Mouse (Mus musculus): ENCODE measurements around the gene Il5.

Gene Il5

DNA sequence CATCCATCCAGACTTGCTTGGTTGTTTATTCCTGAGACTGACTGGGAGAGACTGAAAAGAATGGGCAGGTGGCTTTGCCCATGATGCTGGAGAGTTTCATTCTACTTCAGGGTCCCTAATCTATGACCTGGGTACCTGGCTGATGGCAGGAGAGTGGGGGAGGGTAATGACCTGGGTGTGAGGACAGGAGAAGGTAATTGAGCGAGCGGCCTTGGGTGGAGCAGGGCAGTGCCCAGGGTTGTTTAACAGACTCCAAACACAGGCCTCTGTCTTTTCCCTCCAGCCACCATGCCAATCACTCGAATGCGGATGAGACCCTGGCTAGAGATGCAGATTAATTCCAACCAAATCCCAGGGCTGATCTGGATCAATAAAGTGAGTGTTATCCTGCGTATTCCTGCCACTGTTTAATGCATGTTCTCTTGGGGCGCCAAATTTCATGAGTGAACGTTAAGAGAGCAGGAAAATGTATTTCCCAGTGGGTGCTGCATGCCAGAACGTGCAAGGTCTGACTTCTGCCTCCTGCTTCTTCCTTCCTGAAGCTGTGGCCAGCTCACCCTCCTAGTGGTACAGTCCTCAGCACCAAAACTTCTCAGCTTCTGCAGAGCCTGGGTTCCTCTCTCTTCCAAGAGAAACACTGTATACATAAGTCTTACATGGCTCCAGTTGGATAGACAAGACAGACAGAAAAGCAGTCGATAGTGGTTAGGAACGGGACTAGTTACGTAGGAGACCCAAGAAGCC is 50.6 kb downstream of the Il5 start:
- DNase-seq (ENCODE audit: low spot score) = no peak

DNA sequence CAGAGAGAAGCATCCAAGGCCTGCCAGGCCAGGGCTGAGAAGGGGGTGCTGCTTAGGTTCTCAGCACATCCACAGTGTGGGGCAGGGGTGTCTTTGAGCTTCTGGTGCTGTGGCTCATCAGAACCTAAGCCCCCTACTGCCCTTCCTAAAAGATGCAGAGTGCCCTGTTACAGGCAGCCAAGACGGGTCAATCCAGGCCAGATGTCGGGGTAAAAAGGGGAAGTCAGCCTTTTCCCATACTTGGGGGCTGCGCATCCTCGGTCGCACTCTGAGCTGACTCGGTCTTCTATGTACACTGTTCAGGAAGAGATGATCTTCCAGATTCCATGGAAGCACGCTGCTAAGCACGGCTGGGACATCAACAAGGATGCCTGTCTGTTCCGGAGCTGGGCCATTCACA is 51.9 kb downstream of the Il5 start:
- no peak for DNase-seq (ENCODE audit: low spot score)

DNA sequence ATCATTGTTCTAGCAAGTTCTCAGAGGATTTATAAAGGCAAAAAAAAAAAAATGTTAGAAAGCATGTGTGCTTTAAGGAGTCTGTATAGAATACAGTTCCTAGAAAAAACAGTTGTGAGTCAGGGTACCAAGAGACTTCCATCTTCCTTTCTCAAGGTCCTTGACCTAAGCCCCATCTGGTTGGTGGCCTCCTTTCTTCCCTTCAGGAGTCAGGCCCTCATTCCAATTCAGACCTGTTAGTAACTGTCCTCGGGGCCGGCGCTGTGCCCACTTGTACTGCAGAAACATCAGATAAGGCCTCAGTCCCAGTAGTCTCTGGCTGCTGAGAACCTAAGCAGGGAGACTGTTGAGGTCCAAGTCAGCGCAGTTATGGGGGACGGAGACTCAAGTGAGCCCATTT is 52.5 kb downstream of the Il5 start, which contains the start of gene Gm17334:
Gm17334 (minus strand) TSS at position 101 of the 400 bp plus-strand sequence.
- no peak for DNase-seq (ENCODE audit: low spot score)

DNA sequence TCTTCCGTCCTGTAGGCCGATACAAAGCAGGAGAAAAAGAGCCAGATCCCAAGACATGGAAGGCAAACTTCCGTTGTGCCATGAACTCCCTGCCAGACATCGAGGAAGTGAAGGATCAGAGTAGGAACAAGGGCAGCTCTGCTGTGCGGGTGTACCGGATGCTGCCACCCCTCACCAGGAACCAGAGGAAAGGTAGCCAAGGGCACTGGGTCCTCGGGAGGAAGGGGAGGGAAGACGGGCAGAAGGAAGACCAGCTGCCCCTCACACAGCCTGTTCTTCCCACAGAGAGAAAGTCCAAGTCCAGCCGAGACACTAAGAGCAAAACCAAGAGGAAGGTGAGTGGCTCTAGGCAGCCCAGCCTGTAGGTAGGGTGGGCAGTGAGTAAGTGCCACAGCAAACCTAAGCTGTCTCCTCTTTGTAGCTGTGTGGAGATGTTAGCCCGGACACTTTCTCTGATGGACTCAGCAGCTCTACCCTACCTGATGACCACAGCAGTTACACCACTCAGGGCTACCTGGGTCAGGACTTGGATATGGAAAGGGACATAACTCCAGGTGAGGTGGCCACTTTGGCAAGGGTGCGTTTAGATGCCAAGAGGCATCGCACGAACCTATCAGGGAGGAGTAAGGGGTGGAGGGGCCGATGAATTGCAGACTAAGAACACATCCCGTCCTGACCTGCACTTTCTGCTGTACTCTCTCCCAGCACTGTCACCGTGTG is 53.2 kb downstream of the Il5 start:
- no peak for DNase-seq (ENCODE audit: low spot score)
